Mouse (Mus musculus) midbrain, embryonic 11.5 days (tissue): ENCODE results near the gene Trem1. TPM values are rescaled to one million over a fixed set of nuclear protein-coding genes. Genes with fewer than 3 reads are reported as not detected.

Experiments used
- ATAC-seq: fragments of 200-750 bp; cut with Nextera tagmentation; 2 replicates; pipeline ENCODE4 v1.8.0; 2017; ENCODE audit warnings: moderate TSS enrichment, moderate library complexity; ENCODE audit not compliant: low FRiP score
- DNase-seq: peaks from one replicate; pipeline ENCODE4 v3.0.0; 2015; ENCODE audit warnings: low spot score; ENCODE audit errors: missing footprints
- H3K27ac ChIP-seq: fragments of 300-500 bp; sonication (generic); 2 replicates; pipeline ENCODE4 v1.5.1; 2014; ENCODE audit warnings: low read depth, low read length
- H3K27me3 ChIP-seq: fragments of 300-500 bp; sonication (generic); 2 replicates; pipeline ENCODE4 v1.6.1; 2014; ENCODE audit warnings: mild to moderate bottlenecking, low read length, moderate library complexity, mixed read lengths; ENCODE audit not compliant: control insufficient read depth, insufficient read depth
- H3K36me3 ChIP-seq: fragments of 300-500 bp; sonication (generic); 2 replicates; pipeline ENCODE4 v1.6.1; 2014; ENCODE audit warnings: mild to moderate bottlenecking, low read length, moderate library complexity, mixed read lengths; ENCODE audit not compliant: control insufficient read depth, insufficient read depth
- H3K4me1 ChIP-seq: fragments of 300-500 bp; sonication (generic); 2 replicates; pipeline ENCODE4 v1.6.1; 2014; ENCODE audit warnings: low read length; ENCODE audit not compliant: control insufficient read depth, insufficient read depth
- H3K4me2 ChIP-seq: fragments of 300-500 bp; sonication (generic); 2 replicates; pipeline ENCODE4 v1.6.1; 2014; ENCODE audit warnings: mild to moderate bottlenecking, moderate library complexity
- H3K4me3 ChIP-seq: fragments of 300-500 bp; sonication (generic); 2 replicates; pipeline ENCODE4 v1.5.1; 2014; ENCODE audit warnings: low read depth, low read length
- H3K9ac ChIP-seq: fragments of 300-500 bp; sonication (generic); 2 replicates; pipeline ENCODE4 v1.6.1; 2014; ENCODE audit warnings: low read length
- H3K9me3 ChIP-seq: fragments of 300-500 bp; sonication (generic); 2 replicates; pipeline ENCODE4 v1.6.1; 2016; ENCODE audit warnings: low read length; ENCODE audit not compliant: control insufficient read depth
- WGBS: fragments of 180-500 bp; shearing (Covaris S2); extraction: QIAGEN DNeasy Blood & Tissue Kit; methylation state at CpG from one replicate; pipeline ENCODE4 v1.1.7; 2014; 5-methylcytosine and 5-hydroxymethylcytosine counted together
- polyA plus RNA-seq: library from polyadenylated mRNA; unstranded; fragments of >200 nt; fragmentation: Nextera tagmentation; extraction: Ambion mirVana; gene quantifications from 2 replicates; pipeline ENCODE4 v1.2.1, GENCODE M21; 2014

Gene Trem1
- polyA plus RNA-seq, 1 experiment from 2014 or later = not detected

- 88% methylated on average over 7 of the region's 7 CpGs for WGBS
- H3K4me3 ChIP-seq = no peak overlapping the region
- H3K36me3 ChIP-seq = no peaks in the 10 kb centered on the region
- H3K4me2 ChIP-seq = no peak overlapping the region
- H3K4me1 ChIP-seq = no peaks in the 10 kb centered on the region
- H3K27ac ChIP-seq = no peak overlapping the region
- ATAC-seq = no peak
- no peaks in the 10 kb centered on the region for H3K9me3 ChIP-seq
- no peak for DNase-seq
- no peaks in the 10 kb centered on the region for H3K27me3 ChIP-seq
- H3K9ac ChIP-seq = no peak overlapping the region
Measured at GRCm38 (mm10) chr17:48264662-48265061, 32.1 kb downstream of the Trem1 start.

- no peaks in the 10 kb centered on the region for H3K4me1 ChIP-seq
- peak; percentile 82 for DNase-seq
- no peaks in the 10 kb centered on the region for H3K27me3 ChIP-seq
- H3K9me3 ChIP-seq = no peaks in the 10 kb centered on the region
- H3K9ac ChIP-seq = no peak overlapping the region
- 24% methylated on average over 2 of the region's 2 CpGs for WGBS
- no peak for ATAC-seq
- no peak overlapping the region for H3K4me2 ChIP-seq
- H3K4me3 ChIP-seq = no peak overlapping the region
- H3K27ac ChIP-seq = no peak overlapping the region
- H3K36me3 ChIP-seq = no peaks in the 10 kb centered on the region
Measured at GRCm38 (mm10) chr17:48266138-48266537, 33.6 kb downstream of the Trem1 start.

- WGBS = 40% methylated on average over 2 of the region's 2 CpGs
- Histone ChIP-seq H3K36me3 (no peaks in the 10 kb centered on the region), H3K27ac (no peak overlapping the region), H3K4me1 (no peaks in the 10 kb centered on the region), H3K27me3 (no peaks in the 10 kb centered on the region), H3K4me3 (no peak overlapping the region), H3K9me3 (no peaks in the 10 kb centered on the region), H3K4me2 (no peak overlapping the region), H3K9ac (no peak overlapping the region)
- DNase-seq (peak; percentile 76), ATAC-seq (no peak)
Measured at GRCm38 (mm10) chr17:48266610-48267304, 34.2 kb downstream of the Trem1 start.

- no peak for ATAC-seq
- H3K9ac ChIP-seq = no peak overlapping the region
- no peak overlapping the region for H3K27ac ChIP-seq
- WGBS = 89% methylated on average over 1 of the region's 1 CpGs
- H3K4me1 ChIP-seq = no peaks in the 10 kb centered on the region
- no peaks in the 10 kb centered on the region for H3K9me3 ChIP-seq
- no peak overlapping the region for H3K4me3 ChIP-seq
- no peaks in the 10 kb centered on the region for H3K27me3 ChIP-seq
- H3K36me3 ChIP-seq = no peaks in the 10 kb centered on the region
- DNase-seq = peak; percentile 10
- H3K4me2 ChIP-seq = no peak overlapping the region
Measured at GRCm38 (mm10) chr17:48267591-48267990, 35.0 kb downstream of the Trem1 start.

- Histone ChIP-seq H3K36me3 (no peaks in the 10 kb centered on the region), H3K27me3 (no peaks in the 10 kb centered on the region), H3K9ac (no peak overlapping the region), H3K27ac (no peak overlapping the region), H3K9me3 (no peaks in the 10 kb centered on the region), H3K4me2 (no peak overlapping the region), H3K4me3 (no peak overlapping the region), H3K4me1 (no peaks in the 10 kb centered on the region)
- ATAC-seq (no peak), DNase-seq (peak; percentile 6)
Measured at GRCm38 (mm10) chr17:48268276-48268675, 35.7 kb downstream of the Trem1 start.

- Histone ChIP-seq H3K4me1 (no peaks in the 10 kb centered on the region), H3K9ac (no peak overlapping the region), H3K27ac (no peak overlapping the region), H3K36me3 (no peaks in the 10 kb centered on the region), H3K27me3 (no peaks in the 10 kb centered on the region), H3K9me3 (no peaks in the 10 kb centered on the region), H3K4me3 (no peak overlapping the region), H3K4me2 (no peak overlapping the region)
- DNase-seq (no peak), ATAC-seq (no peak)
- 70% methylated on average over 4 of the region's 4 CpGs for WGBS
Measured at GRCm38 (mm10) chr17:48269833-48270232, 37.3 kb downstream of the Trem1 start.

GRCm38 (mm10) chr17:48272158-48272557, 39.6 kb downstream of the Trem1 start:
- no peaks in the 10 kb centered on the region for H3K36me3 ChIP-seq
- H3K9ac ChIP-seq = no peak overlapping the region
- WGBS = 79% methylated on average over 5 of the region's 5 CpGs
- H3K27me3 ChIP-seq = no peaks in the 10 kb centered on the region
- no peaks in the 10 kb centered on the region for H3K4me1 ChIP-seq
- H3K27ac ChIP-seq = no peak overlapping the region
- ATAC-seq (no peak), DNase-seq (peak; percentile 84)
- H3K4me3 ChIP-seq = no peak overlapping the region
- H3K4me2 ChIP-seq = no peak overlapping the region
- no peaks in the 10 kb centered on the region for H3K9me3 ChIP-seq

- H3K36me3 ChIP-seq = no peaks in the 10 kb centered on the region
- H3K4me2 ChIP-seq = no peak overlapping the region
- no peaks in the 10 kb centered on the region for H3K4me1 ChIP-seq
- ATAC-seq (no peak), DNase-seq (peak; percentile 10)
- H3K27me3 ChIP-seq = no peaks in the 10 kb centered on the region
- H3K27ac ChIP-seq = no peak overlapping the region
- no peak overlapping the region for H3K4me3 ChIP-seq
- no peaks in the 10 kb centered on the region for H3K9me3 ChIP-seq
- no peak overlapping the region for H3K9ac ChIP-seq
- 91% methylated on average over 4 of the region's 4 CpGs for WGBS
Measured at GRCm38 (mm10) chr17:48272598-48272997, 40.0 kb downstream of the Trem1 start.

GRCm38 (mm10) chr17:48274098-48274497, 41.5 kb downstream of the Trem1 start:
- Histone ChIP-seq H3K27ac (no peak overlapping the region), H3K9me3 (no peaks in the 10 kb centered on the region), H3K4me1 (no peaks in the 10 kb centered on the region), H3K36me3 (no peaks in the 10 kb centered on the region), H3K4me3 (no peak overlapping the region), H3K4me2 (no peak overlapping the region), H3K27me3 (no peaks in the 10 kb centered on the region), H3K9ac (no peak overlapping the region)
- DNase-seq = no peak
- ATAC-seq = no peak
- WGBS = 78% methylated on average over 4 of the region's 4 CpGs
